Mouse (Mus musculus): Measurements from ENCODE around the gene Ugt1a10.

Ugt1a10 gene

DNA sequence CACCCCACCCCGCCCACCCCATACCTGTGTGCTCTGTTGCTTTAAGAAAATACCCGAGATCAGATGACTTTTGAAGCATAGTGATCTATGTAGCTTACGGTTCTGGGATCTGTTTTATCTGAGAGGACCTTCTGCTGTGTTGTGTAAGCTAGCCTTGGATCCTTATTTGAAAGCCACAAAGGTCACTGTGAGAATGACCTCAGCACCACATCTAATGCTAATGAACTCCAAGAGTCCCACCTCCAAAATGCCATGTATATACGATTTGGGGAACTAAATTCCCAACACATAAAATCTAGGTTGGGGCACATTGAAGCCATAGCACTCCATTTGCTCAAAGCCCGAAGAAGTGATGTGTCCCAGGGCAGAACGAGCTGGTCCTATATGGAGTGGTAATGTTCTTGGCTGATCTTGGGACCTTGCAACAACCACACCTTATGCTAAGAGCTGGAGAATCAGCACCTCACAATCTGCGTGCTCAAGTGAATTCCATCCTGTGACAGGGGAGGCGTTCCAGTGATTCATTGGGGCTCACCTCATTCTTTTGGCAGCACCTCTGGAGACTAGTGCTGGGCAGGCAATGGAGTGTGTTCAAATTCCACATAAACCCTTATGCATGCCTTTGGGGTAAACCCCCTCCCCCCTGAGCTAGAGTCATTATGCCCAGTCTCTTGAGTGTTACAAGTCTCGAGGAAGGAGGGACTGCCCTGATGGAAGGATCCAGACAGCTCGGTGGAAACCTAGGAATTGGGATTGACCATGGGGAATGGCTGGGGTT is 201.9 kb downstream of the Ugt1a10 start:
- 82% methylated on average over 10 of the region's 10 CpGs for WGBS

DNA sequence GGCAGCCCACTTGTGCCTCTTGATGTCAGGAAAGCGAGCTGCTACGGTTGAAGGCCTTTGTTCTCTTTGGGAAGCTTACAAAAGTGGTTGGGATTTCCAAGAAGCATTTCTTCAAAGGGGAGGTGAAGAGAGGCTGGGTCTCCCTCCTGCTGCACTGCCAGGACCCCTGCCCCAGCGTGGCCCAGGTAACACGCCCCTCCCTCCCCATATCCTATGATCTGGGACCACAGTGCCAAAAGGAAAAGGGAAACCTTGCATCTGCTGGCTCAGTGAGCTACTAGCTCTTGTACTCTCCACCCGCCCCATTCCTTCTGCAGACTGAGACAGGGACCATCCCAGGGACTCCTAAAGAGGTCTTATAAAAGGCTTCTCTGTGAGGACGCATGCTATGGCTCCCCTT is 202.5 kb downstream of the Ugt1a10 start:
- 81% methylated on average over 6 of the region's 6 CpGs for WGBS

DNA sequence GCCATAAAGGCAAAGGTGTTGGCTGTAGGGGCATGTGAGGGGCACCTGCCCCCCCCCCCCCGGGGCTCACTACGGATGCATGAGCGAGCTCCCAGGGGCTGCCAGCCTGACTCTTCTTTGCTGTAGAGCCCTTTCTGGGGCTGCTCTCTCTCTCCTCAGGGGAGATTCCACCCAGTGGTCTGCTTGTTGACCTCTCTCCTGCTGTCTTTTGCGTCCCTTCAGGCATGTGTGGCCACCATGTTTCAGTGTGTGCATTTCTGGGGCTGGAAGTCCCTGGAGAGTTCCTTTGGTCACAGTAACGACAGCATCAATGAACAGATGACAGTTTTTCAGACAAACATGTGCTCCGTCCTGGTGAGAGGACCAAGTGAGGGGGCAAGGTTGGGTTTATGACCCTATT is 203.2 kb downstream of the Ugt1a10 start:
- WGBS: 72% methylated on average over 6 of the region's 6 CpGs

DNA sequence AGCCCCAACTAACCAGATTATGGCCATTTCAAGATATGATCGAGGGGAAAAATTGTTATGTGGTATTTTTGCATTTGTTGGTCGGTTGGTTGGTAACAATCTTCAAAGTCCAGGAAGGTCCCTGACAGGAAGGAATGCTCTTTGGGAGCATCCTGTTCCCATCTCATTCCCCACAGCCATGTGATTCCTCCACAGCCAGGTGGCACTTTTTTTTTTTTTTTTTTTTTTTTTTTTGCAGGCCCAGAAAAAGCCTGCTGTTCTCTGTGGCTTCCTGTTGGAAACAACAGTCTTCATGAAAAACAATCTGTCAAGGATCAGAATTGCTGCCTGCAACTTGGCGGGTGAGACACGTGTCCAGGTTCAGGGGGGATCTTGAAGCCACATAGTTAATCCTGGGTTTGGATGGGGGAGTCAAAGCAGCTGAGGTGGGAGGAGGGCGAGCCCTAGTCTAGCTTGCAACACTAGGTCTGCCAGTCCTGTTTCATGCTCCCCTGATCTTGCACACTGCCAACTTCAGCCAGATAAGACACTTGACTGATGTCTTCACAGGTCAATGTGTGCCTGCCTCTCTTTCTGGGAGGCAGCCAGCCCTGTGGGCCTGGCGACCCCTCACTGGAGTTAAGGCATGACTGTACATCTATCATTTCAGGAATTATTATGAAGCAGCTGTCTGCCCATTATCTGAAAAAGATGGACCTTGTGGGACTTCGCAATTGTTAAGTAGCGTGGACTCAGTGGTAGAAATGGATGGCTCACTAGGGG is 203.9 kb downstream of the Ugt1a10 start:
- 70% methylated on average over 8 of the region's 8 CpGs for WGBS

DNA sequence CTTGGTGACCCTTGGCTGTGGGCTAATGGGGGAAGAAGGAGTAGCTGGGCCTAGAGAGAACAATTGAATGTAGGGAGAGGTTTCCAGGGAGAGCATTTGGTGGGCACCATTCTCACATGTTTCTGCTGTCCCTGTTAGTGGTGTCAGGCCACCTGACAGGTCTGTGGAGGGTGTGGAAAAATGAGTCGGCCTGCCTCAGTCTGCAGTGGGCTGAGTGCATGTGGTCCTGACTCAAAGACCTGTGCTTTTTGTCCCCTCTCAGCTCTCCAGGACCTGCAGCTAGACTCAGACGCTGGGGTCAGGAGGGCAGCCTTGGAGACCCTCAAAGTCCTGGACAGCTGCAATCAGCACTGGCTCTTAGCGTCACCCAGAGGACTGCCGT is 204.4 kb downstream of the Ugt1a10 start:
- WGBS: 85% methylated on average over 4 of the region's 4 CpGs

DNA sequence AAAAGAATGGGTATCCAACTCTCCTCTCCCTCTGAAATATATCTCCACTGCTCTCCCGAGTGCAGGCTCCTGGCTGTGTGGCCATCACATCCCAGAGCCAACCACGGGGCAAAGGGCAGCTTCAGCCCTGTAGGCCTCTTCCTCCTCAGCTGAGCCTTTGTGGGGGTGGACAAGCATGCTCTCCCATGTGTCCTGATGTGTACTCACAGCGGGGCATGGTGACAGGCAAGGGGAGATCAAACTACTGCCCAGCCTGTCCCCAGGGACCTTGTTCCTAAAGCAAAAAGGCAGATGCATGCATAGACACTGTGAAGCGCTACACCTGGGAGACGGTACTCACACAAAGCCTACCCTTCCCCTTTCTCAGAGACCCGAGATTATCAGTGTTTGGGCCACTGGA is 204.9 kb downstream of the Ugt1a10 start:
- WGBS: 79% methylated on average over 6 of the region's 6 CpGs

DNA sequence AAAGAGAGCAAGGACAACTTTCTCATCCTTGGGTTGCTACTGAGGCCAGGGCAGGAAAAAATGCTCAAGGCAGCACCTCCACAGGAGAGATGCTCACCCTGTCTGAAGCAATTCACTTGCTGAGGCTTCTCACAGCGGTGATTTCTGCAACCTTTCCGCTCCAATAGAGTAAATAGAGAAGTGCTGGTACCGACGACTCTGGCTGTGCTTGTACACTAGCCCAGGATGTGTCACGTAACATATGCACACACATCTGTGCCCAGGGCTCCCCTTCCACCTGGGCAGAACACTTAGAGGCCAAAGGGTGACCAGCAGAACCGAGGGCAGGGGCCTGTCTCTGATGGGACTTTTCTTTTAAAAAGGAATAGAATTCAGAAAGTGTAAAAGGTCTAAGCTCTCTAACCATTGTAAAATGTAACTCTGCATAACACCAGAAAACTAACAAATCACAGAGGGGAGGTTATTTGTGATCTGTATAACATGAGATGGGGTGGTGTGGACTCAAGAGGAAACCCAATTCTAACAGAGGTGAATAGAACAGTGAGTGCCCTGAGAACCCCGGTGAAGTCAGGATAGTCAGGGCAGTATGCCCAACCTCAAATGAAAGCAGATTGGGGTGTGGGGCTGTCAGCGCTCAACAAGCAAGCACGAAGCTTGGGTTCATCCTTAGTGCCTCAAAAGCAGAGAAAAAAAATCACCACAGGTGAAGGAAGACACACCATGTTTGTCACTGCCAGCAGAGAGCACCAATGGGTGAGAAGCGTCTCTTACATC is 205.6 kb downstream of the Ugt1a10 start:
- 81% methylated on average over 10 of the region's 10 CpGs for WGBS

DNA sequence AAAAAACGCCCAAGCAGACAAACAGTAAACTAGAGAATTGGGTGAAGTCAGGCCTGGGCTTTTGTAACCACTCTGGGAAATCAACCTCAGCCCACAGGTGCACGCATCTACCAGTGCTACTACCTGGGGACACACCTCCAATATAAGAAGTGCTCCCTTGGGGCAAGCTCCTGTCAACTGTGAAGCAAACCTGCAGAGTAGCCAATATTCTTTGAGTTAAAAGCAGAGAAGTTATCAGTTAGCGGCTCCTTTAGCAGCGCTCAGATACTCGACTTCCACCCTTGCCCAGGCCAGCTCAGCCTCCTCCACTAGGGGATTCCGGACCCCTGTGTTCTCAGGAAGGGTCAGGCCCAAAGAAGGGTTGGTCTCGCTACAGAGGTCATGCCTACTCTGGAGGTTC is 206.5 kb downstream of the Ugt1a10 start:
- WGBS: 88% methylated on average over 7 of the region's 7 CpGs

DNA sequence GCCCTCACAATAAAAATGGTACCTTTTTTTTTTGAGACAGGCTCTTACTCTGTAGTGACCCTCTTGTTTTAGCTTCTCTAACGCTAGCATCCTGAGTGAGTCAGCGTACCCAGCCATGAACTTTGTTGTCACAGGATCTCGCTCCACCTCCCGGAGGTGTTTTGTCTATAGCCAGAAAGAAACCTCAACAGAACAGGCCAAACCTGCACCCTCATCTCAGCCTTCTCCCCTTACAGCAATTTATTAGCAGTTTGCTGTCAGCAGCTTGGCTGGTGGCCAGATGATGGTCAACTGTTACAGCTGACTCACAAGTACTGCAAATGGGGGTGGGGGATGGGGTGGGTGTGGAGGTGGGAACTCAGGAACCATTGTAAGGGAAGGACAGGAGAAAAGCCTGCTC is 207.1 kb downstream of the Ugt1a10 start:
- WGBS: 79% methylated on average over 4 of the region's 4 CpGs

DNA sequence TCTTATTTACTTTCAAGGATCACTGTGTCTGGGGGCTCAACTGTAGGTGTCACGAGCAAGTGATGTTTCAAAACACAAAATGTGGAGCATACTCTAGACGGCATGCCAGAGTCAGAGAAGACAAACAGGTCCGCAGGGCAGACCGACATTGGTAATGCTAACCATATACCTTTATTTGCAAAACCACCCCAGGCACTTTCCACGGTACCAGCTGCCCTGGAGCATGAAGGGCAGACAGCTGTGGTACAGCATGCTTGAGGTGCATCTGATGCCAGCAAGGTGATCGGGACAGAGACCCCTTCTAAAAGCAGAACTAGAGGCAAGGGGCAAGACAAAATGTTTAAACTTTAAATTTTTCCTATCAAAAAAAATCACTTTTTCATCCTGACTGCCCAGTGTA is 207.8 kb downstream of the Ugt1a10 start:
- 76% methylated on average over 6 of the region's 6 CpGs for WGBS

DNA sequence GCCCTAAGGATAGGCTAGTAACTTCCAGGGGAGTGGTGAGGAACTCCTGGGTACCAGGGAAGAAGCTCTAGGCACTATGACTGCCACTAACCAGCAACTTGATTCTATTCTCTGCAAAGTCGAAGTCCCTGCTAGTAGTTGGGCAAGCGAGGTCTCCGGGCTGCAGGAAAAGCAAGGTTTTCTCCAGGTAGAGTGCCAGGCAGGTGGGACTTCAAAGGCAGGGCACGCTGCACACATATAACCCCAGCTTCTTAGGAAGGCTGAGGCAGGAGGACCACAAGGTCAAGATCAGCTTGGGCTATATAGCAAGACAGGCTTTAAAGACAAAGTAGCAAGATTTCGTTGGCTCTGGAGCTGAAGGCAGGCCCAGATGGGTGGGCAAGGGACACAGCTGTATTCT is 208.6 kb downstream of the Ugt1a10 start:
- 92% methylated on average over 5 of the region's 5 CpGs for WGBS

DNA sequence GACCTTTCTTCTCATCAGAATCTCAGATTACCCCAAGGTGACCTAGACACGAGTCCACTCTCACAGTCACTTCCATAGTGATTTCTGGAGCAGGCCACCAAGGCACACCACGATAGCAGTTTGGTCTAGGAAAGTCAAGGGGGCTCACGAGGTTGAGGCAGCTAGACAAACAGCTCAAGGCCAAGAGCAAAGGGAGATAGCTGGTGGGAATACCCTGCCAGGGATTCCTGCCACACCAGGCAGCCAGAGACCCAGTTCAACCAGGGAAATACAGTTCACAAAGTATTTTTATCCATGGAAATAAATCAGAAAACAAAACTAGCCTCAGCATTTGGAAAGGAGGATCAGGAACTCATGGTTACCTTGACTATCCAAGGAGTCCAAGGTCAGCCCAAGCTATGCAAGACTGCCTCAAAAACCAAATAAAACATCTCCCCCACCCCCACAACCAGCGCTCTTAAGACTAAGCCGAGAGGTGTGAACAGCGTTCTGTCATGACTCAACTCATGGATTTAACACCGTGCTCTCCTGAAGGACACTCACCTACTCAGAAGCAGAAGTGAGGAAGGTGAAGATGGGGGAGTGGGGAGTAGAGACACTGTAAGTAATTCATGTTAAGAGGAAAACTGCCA is 209.2 kb downstream of the Ugt1a10 start:
- 85% methylated on average over 7 of the region's 7 CpGs for WGBS

DNA sequence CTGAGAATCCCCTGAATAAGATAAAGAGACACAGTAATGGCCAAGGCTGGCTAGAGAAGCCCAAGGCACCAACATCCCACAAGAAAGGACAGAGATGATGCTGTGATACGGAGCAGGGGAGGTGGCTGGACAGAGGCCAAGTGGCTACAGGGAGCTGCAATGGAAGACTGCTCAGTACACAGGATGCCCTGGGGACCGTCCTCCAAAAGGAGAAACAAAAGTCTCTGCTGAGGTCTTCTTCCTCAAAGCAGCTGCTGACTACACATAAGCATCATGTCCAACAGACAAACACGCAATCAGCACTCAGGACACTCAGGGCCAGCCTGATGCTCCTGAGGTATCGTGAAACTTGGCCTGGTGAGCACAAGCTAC is 209.7 kb downstream of the Ugt1a10 start:
- WGBS: 71% methylated on average over 4 of the region's 4 CpGs

DNA sequence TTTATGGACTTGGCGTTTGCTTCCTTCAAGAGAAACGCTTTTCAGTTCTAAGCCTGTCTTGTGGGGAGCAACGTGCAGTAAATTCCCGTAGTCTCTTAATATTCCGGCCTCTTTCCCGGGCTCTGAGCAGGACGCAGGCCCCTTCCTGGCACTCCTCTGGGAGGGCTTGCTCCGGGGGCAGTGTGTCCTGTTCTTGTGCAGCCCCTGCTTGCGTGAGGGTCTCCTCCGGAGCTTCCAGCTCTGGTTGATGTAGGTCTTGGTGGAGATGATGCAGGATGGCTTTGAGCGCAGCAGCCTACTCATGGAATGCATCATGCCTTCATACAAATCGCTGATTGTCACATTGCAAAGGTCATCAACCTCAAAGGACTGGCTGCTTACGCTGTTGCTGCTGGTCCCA is 210.9 kb downstream of the Ugt1a10 start:
- WGBS: 90% methylated on average over 13 of the region's 13 CpGs

DNA sequence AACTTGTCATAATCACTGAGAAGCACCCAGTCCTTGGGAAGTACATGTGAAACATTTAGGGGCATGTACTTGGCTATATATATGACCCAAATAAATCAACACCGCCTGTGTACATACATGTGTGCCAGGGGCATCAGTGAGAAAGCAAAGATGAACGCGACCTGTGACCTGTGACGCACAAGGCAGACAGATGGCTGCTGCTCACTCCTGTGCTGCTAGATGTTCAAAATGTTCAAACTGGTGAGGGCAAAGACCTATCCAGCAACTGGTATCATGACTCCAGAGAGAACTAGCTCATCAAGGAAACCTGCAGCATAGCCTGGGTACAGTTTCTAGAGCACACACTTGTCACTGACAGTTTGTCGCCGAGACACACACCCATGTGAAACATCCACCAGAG is 212.3 kb downstream of the Ugt1a10 start:
- 93% methylated on average over 6 of the region's 6 CpGs for WGBS

DNA sequence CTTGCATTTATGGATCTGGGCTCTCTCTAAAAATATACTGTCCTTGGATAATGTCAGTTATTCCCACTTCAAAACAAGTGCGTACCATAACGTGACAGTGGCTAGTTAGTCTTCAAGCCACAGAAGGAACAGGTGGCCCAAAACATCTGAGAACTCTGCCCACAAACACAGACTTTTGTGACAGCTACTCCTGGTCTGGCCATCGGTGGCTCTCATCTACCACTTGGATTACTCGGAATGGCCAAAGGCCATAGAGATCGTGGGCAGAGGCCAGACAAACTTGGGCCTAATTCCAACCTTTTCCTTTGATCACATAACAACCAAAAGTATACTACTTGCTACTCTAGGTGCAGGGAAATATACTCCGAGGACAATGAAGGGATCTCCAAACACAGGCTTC is 212.9 kb downstream of the Ugt1a10 start:
- 79% methylated on average over 6 of the region's 6 CpGs for WGBS
